In genomic region chr12:42063745-42064144, GRCm38 (mm10) we compare ENCODE assay signal across 15 mouse cellular contexts.
"Had no signal": no experiment of that assay in that cellular context is flagged by ENCODE, and none has a peak within 500 bp of the region (broad histone marks: within the 10 kb centered on the region; RNA-seq: fewer than 3 reads in every experiment).

No protein-coding gene starts in this region.

- H3K36me3 ChIP-seq: limb, embryonic 12.5 days; midbrain, embryonic 12.5 days; neural tube, embryonic 15.5 days; stomach, embryonic 15.5 days had no signal

- H3K4me3 ChIP-seq: limb, embryonic 12.5 days; midbrain, embryonic 12.5 days; neural tube, embryonic 15.5 days; stomach, embryonic 15.5 days had no signal

- ATAC-seq: intestine, postnatal 0 days; midbrain, embryonic 16.5 days had no signal

- H3K9ac ChIP-seq: limb, embryonic 12.5 days; midbrain, embryonic 12.5 days; neural tube, embryonic 15.5 days; stomach, embryonic 15.5 days had no signal

- H3K4me1 ChIP-seq: limb, embryonic 12.5 days; midbrain, embryonic 12.5 days; neural tube, embryonic 15.5 days; stomach, embryonic 15.5 days had no signal

- H3K27ac ChIP-seq: limb, embryonic 12.5 days; midbrain, embryonic 12.5 days; neural tube, embryonic 15.5 days; stomach, embryonic 15.5 days had no signal

- H3K27me3 ChIP-seq: limb, embryonic 12.5 days; midbrain, embryonic 12.5 days; neural tube, embryonic 15.5 days; stomach, embryonic 15.5 days had no signal

- H3K9me3 ChIP-seq: limb, embryonic 12.5 days; midbrain, embryonic 12.5 days; neural tube, embryonic 15.5 days; stomach, embryonic 15.5 days had no signal

- DNase-seq: kidney, adult 8-10 months; kidney, postnatal 25 days; layer of hippocampus, adult 9-11 months; layer of hippocampus, postnatal 36 days; right cerebral cortex, postnatal 4 days; spleen, adult 18-20 months; thymus, adult 2 months; thymus, postnatal 25 days had no signal

- H3K4me2 ChIP-seq: limb, embryonic 12.5 days; liver, embryonic 11.5 days; midbrain, embryonic 12.5 days; neural tube, embryonic 15.5 days; stomach, embryonic 15.5 days had no signal
